Mouse (Mus musculus) erythroblast, adult 5-6 weeks (primary cell): ENCODE data around the gene Ecm1. TPM values are rescaled to one million over a fixed set of nuclear protein-coding genes. Genes with fewer than 3 reads are reported as not detected.

Experiments
- ATAC-seq: replicated peaks from 2 replicates; pipeline ENCODE4 v1.8.0; 2016; ENCODE audit warnings: moderate number of reproducible peaks, mild to moderate bottlenecking, moderate TSS enrichment, inconsistent platforms; ENCODE audit not compliant: poor library complexity, low FRiP score, severe bottlenecking
- total RNA-seq, 2 experiments: library from RNA; stranded (forward) in 1 of 2; stranded (reverse) in 1 of 2; fragments of 150-400 nt in 1 of 2; fragments of 200-764, 138-1000 nt in 1 of 2; gene quantifications; 2 replicates each; pipeline versions ENCODE4 v1.2.3 to v1.2.4; 2015 to 2017; ENCODE audit warnings: low replicate concordance in 2 of 2

Gene Ecm1
- total RNA-seq, 2 experiments from 2014 or later: 1.1 TPM; not detected in 1

GRCm38 (mm10) chr3:95731802-95732201, 7.6 kb downstream of the Ecm1 start:
- no peak for ATAC-seq

GRCm38 (mm10) chr3:95730431-95730830, 8.9 kb downstream of the Ecm1 start:
- ATAC-seq: no peak

- no peak for ATAC-seq
Observed at GRCm38 (mm10) chr3:95728906-95729305, 10.5 kb downstream of the Ecm1 start.

GRCm38 (mm10) chr3:95726696-95727358, 12.5 kb downstream of the Ecm1 start:
- no peak for ATAC-seq

- no peak for ATAC-seq
Observed at GRCm38 (mm10) chr3:95725863-95726262, 13.5 kb downstream of the Ecm1 start.

- ATAC-seq: no peak
Observed at GRCm38 (mm10) chr3:95722386-95722785, 17.0 kb downstream of the Ecm1 start.

GRCm38 (mm10) chr3:95718153-95718552, 21.2 kb downstream of the Ecm1 start:
- no peak for ATAC-seq

GRCm38 (mm10) chr3:95716075-95716474, 23.3 kb downstream of the Ecm1 start:
- no peak for ATAC-seq

GRCm38 (mm10) chr3:95709967-95710366, 29.4 kb downstream of the Ecm1 start:
- ATAC-seq: no peak

- ATAC-seq: no peak
Observed at GRCm38 (mm10) chr3:95709044-95709443, 30.3 kb downstream of the Ecm1 start.

- ATAC-seq: no peak
Observed at GRCm38 (mm10) chr3:95707497-95707896, 31.9 kb downstream of the Ecm1 start.

- no peak for ATAC-seq
Observed at GRCm38 (mm10) chr3:95706273-95706672, 33.1 kb downstream of the Ecm1 start.

GRCm38 (mm10) chr3:95704612-95705011, 34.8 kb downstream of the Ecm1 start:
- ATAC-seq: no peak

- ATAC-seq: no peak
Observed at GRCm38 (mm10) chr3:95703276-95703675, 36.1 kb downstream of the Ecm1 start.

GRCm38 (mm10) chr3:95701877-95702540, 37.4 kb downstream of the Ecm1 start:
- no peak for ATAC-seq

GRCm38 (mm10) chr3:95701085-95701484, 38.3 kb downstream of the Ecm1 start:
- ATAC-seq: no peak

- ATAC-seq: no peak
Observed at GRCm38 (mm10) chr3:95700233-95700681, 39.1 kb downstream of the Ecm1 start.

- no peak for ATAC-seq
Observed at GRCm38 (mm10) chr3:95698286-95698685, 41.1 kb downstream of the Ecm1 start.

- ATAC-seq: no peak
Observed at GRCm38 (mm10) chr3:95696360-95696759, 43.0 kb downstream of the Ecm1 start.

- ATAC-seq: no peak
Observed at GRCm38 (mm10) chr3:95695796-95696195, 43.6 kb downstream of the Ecm1 start.
